Mouse (Mus musculus) retina, adult 2 months (tissue): Measurements from ENCODE around the gene Gm42878.
A peak's percentile ranks its signal among the peaks of the same experiment; 100 is the strongest.

Experiments
- DNase-seq: peaks from one replicate; pipeline ENCODE4 v3.0.0-alpha.2; 2012; ENCODE audit warnings: low read depth, low spot score

Gm42878 gene

DNA sequence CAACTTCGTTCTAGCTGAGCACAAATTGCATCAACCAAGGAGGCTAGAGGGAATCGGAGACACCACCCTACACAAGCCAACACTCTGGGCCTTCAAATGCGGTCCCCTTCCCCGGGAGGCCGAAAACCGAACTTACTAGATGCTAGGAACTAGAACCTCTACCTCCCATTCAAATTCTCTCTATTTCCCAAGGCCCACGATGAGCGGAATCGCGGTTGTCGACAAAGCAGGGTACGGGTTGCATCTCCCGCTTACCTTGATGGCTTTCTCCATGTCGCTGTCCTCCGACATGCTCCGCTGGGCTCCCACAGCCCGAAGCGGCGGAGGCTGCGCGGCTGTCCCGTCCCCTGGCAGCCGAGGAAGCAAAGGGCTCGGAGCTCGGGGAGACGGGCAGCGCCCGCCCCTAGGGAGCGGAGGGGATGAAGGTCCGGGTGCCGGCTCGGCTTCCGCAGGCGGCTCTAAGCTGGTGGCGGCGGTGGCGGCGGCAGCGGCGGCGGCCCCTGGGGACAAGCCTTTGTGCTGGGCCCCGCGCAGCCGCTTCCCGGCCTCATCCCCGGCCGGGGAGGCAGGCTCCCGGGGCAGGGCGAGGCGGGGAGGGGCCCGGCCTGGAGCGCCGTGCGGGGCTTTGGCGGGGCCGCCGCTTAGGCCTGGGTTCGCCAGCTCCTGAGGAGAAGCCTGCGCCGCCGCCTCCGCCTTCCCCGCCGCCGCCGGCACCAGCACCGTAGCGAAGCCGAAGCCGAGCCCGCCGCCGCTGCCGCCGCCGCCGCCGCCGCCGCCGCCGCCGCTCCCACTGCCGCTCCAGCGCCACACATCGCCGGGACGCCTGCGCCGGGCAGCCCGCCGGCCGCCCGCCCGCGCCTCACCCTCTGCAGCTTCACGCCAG lies at the start of gene Gm42878, which contains the start of gene Adam1a:
Gene Gm42878 (minus strand): TSS at position 573 of the 883 bp plus-strand sequence.
Gene Adam1a (minus strand): TSS at position 573 of the 883 bp plus-strand sequence.
- no peak for DNase-seq

DNA sequence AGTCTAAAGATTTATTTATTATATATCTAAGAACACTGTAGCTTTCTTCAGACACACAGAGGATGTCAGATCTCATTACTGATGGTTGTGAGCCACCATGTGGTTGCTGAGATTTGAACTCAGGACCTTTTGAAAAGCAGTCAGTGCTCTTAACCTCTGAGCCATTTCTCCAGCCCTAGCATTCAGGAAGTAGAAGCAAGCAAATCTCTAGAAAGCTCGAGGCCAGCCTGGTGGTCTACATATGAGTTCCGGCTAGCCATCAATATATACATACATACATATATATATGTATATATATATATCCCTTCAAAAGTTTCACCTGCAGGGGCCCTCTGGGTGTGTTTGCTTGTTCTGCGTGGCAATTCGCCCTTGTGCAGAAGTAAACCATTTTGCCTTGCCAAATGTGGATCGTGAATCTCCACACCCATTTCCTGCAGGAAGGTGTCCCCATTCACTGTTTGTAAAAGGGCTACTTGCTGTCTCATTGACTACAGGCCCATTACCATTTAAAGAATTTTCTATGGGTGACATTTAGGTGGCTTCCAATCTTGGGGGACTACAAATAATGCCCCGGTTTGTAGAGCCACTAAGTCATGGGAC lies 49.5 kb upstream of the Gm42878 start:
- no peak for DNase-seq

DNA sequence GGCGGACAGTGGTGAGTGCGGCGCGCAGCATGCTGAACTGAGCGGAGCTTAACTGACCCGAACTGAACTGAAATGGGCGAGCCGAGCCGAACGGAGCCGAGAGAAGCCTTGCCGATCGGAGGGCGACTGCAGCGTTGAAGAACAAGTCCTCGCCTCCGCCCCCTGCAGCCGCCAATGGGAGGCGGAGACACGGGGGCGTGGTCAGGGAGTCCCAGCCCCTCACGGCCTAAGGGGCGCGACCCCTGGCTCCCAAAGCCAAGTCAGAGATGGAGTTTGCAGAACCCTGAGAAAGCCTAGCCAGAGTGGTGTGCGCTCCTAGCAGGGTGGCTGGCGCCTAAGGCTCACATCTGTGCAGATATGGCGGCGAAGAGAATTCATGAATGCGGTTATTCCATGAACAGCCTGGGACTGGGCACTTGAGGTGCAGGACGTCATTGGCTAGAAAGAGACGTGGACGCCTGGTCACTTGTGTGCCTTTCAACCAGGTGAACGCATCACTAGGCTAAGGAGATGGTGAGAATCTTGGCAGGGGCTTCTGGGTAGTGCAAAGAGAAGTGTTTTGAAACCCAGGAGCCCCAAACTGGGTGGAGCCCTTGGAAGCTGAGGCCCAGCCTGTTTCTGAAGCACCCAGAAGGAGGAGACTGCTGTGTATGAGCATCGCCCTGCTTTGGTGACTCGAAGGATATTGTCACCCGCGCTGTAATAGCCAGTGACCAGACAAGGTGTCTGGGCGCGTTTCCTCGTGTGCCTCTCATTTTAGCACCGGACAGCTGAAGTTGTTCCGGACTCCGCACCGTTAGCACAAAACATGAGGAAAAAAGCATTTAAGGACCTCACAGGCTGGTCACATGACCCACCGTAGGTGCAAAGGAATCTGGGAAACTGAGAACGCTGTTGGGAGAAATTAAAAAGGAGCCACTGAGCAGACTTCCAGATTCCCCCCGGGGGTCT lies 48.4 kb upstream of the Gm42878 start, which contains the start of gene Aldh2:
Gene Aldh2 (minus strand): TSS at position 374 of the 951 bp plus-strand sequence.
- peak; percentile 29 for DNase-seq

DNA sequence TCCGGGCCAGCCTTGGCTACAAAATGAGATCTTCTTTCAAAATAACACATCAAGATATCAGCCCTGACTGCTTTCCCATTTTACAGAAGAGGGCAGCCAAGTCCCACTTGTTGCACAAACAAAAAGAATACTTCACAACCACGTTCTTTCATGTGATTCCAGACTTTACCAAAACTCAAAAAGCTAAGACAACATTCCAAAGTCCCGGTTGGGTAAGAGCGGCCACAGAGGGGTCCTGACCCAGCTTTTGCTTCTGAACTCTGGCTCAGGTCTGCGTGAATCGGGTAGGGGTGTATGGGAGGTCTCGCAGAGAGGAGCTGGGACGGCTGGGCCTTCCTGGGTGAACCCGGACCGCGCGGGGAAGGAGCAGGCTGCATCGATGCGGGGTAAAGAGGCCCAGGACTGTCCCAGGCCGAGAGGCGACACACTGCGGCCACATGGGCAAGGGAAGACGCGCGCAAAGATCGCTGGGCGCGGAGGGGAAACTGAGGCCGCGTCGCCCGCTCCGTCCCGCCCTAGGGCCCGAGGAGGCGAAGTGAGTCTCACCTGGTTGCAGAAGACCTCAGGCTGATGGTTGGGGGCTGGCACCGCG lies 47.6 kb upstream of the Gm42878 start:
- no peak for DNase-seq

DNA sequence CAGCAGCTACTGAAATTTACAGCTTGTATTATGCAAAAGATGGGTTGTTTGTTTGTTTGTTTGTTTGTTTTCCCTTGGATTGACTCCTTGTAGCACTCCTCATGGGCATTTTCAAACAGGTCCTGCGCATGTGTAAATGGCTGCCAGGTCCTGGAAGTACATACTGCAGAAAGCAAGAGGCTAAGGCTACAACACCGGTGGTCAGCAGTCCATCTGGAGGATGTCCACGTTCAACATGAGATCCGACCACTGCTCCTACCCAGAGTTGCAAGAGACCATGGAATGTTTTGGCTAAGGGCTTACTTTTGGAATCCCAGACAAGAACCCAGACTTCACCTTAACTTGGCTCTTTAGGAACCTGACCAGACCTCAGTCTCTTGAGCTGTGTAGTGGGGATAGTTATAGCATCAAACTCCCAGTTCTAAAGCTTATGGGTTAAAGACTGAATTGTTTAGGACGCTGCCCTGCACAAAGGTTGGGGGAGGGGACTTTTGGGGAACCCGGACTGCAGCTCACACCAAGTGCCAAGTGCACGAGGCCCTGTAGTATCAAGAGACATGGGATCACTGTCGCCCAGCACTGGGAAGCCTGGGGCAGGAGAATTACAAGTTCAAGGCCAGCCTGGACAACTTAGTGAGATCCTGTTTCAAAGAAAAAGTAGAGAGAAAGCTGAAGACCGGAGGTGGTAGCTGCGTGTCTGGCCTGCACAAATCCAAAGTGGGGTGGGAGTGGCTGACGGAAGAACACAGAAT lies 47.0 kb upstream of the Gm42878 start:
- no peak for DNase-seq

DNA sequence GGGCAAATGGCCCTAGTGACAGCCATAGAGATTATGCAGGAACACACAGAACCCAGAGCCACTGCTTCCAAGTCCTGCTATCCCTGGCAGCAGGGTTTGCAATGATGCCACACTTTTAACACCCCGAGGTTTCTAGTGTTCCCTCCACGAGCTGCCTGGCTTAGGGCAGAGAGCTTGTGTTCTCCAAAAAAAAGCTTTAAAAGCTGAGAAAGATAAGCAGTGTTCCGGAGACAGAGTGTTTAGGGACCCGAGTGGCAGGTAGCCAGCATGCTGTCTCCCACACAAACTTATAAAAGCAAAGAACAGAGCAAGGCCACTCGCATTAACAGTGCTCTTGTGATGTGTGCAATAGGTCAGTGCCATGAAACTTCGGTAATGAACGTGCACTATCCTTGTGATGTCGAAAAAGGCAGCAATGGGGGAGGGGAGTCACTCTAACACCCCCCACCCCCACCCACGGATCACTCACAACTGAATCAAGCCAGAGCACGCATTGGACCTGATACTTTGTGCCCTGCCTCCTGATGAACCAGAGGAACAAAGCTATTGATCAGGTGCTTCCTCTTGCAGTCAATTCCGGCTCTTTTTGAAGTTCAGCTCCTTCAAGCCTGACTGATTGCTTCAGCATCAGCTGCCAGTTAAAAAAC lies 46.3 kb upstream of the Gm42878 start:
- no peak for DNase-seq

DNA sequence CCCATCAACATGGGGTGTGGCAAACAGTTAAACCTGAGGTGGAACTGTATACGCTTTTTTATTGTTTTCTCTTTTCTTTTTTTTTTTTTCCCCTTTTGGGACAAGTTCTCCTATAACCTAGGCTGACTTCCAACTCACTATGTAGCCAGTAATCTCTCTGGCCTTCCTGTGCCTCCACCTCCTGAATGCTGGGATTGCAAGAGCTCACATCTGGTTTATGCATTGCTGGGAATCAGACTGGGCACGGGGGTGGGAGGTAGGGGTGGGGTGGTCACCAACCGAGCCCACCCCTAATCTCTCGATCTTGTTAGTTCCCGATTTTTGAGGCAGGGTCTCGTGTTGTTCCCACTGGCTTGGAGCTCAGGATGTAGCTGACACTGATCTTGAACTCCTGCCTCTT lies 44.6 kb upstream of the Gm42878 start:
- DNase-seq: no peak

DNA sequence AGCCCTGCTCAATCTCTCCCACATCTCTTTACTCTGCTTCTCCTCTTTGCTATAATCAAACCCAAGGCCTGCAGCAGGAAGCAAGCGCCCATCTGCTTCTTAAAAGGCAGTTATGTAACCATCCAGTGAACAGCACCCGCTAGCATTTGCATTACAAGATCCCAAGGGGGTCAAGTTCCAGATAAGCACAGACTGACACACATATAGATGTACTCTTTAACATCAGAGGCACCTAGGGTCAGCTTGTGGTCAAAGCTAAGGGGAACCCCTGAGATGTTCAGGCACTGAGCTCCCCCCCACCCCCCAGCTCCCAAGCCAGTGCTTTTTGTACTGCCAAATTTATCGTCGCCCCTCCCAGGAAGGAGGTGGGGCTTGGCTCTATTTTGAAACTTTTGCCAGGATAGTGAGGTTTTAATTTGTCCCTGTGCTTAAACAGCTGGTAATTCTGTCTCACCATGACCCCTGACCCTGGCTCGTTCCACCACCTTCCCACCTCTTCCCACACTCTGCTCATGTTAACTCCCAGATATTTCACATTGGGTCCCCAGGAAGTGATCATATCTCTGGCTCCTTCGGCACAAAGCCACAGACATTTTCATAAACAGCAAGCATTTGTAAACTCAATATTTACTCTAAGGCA lies 41.2 kb upstream of the Gm42878 start:
- no peak for DNase-seq

DNA sequence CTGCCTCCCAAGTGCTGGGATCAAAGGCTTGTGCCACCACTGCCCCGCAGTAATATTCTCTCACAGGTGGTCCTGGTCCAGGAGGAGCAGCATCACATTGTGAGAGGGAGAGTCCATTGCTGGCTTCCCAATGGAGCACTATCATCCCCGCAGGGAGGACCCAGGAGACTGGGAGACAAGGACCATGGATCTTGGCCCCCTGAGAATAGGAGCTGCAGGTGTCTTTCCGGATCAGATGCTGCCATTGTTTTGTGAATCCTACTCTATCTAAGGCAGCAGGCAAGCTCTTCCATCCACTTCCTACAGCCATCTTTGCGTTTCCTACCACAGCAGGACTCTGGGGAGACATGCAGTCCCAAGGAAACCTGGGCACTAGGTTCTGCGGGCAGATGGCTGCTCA lies 40.4 kb upstream of the Gm42878 start:
- no peak for DNase-seq

DNA sequence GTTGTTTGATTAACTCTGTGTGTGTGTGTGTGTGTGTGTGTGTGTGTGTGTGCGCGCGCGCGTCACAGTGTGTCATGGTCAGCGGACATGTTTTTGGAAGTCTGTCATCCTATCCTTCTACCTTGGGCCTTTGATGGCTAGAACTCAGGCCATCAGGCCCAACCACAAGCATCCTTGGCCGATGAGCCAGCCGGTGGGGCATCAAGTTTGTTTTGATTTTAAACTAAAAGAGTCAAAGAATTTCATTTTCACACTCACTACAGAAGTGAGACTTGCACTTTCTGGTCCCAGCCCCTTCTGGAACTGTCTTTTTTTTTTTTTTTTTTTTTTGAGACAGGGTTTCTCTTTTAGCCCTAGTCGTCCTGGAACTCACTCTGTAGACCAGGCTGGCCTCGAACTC lies 39.7 kb upstream of the Gm42878 start:
- no peak for DNase-seq

DNA sequence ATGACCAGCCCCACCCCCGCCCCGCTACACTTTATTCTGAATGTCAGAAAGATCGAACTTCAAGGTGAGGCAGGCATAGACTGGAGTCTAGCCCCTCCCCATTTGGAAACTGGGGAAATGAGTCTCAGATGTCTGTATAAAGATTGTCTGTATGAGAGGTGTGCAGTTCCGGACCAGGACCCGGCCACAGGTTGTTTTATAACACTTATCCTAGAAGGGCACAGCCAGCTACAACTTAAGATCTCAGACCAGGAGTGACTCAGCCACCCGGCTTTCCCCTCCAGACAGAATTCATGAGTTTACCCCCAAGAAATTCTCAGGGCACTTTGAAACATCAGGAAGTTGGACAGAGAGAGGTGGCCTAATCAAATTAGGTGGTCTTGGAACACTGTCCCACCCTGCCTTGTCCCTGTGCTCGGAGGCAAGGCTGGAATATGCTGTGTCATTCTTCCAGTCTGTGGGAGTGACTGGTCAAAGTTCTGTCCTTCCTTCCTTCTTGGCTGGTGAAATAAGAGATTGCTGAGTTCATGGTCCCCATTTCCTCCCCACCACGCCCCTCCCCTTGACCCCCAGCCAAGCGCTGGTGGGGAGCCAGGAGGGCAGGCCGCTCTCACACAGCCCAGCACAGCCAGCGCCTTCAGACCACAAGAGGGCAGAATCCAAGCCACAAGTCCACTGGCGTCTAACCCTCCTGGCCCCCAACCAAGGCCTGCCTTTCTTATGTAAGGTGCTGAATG lies 38.7 kb upstream of the Gm42878 start:
- DNase-seq: no peak

DNA sequence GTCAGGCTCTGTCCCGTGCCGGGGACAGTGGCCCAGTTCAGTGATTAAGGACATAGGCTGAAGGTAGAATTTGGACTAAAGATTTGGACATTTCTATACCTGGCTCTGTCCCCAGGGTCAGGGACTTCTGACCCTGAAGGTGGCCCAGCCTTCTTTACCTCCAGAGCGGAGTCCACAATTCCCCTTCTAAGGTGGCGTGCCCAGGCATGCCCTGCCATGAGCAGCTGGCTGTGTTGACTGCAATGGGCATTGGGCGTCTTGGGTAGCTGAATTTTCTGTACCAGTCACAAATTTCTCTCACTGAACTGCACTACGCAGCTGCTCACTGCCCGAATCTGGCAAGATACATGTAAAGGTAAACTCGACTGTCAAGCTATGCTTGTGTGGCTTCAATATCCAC lies 36.7 kb upstream of the Gm42878 start:
- no peak for DNase-seq

DNA sequence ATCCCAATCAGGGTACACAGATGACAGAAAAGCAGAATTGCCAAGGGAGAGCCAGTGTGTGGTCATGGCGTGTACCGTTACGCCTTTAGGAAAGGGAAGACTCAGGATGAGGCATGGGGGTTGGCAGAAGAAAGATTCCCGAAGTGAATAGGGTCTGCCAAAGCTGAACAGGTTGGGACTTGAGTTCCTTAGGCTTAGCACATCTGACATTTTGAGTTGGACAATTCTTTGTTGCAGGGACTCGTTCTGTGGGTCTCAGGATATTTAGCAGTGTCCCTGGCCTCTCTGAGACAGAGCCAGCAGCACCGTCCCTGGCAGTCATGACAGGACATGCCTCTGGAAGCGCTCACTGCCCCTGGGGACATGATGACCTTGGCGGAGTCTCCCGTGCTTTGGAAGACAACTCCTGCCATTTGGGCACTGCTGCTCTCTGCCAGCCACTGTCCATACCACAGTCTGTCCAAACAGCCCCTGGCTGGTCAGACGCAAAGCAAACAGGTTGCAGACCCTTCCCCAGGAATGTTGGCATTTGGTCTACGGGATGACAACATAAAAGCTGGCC lies 31.7 kb upstream of the Gm42878 start:
- DNase-seq: no peak

DNA sequence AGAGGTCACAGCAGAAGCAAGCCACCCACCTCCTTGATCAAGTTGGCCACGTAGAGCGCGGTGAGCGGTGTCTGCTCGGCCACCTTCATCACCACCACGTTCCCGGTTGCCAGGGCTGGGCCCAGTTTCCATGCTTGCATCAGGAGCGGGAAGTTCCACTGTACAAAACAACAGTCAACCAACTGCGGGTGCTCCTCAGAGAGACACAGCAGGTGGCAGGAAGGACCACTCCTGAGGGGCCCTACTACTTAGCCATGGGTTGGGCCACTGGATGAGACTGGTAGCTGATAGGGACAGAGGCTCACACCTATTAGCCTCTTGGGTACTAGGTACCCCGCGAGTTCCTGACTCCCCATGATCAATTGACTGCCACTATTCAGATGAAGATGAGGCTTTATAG lies 30.6 kb upstream of the Gm42878 start:
- no peak for DNase-seq

DNA sequence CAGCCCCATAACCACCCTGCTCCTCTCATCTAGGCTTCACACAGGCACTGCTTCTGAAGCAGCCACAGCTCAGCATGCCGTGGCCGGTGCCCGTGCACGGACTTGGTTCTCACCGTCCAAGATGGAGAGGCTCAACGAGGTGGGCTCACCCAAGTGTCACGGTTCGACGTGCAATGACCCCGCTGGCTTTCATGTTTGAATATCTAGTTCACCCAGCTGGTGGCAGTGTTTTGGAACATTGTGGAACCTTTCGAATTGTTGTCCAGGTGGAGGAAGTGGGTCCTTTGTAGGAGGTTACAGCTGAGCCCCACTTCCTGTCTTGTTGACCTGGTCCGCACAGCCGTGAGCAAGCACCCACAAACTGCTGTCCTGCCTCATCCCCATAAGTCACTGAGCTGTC lies 28.9 kb upstream of the Gm42878 start:
- DNase-seq: no peak

DNA sequence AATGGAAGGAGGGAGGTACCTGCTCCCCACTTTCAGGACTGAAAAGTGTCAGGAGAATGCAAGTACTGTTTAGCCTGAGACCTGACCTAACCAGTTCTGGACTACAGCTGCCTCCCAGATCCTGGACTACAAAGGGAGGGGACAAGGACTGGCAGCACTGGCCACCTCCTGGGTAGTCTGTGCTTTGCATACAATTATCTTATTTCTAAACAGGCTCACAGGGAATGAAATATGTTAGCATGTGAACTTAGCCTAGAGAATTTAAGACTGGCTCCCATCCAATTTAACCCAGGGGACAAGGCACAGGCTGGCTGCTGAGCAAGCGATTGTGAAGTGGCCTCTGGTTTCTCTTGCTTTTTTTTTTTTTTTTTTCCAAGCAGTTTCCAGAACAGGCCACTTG lies 25.5 kb upstream of the Gm42878 start:
- DNase-seq: no peak

DNA sequence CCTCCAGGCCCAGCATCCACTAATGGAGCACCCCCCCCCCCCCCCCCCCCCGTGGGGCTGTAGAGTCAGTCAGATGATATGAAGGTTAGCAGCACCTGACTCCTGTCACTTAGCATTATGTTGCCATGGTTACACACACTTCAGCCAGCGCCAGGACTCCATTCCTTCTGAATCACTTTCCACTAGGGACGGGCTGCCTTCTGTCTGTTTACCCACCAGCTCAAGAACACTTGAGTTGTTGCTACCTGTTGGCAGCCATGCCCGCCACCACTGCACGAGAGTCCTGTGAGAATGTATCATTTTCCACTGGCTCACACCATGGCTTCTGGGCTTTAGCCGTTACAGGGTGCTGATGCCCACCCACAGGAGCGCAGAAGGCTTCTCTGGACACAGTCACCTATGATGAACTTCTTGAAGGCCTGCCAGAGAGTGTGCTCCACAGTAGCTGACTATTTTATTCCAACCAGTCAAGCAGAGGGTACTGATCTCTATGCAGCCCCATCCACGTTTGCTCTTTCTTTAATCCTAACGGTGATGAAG lies 24.7 kb upstream of the Gm42878 start:
- no peak for DNase-seq

DNA sequence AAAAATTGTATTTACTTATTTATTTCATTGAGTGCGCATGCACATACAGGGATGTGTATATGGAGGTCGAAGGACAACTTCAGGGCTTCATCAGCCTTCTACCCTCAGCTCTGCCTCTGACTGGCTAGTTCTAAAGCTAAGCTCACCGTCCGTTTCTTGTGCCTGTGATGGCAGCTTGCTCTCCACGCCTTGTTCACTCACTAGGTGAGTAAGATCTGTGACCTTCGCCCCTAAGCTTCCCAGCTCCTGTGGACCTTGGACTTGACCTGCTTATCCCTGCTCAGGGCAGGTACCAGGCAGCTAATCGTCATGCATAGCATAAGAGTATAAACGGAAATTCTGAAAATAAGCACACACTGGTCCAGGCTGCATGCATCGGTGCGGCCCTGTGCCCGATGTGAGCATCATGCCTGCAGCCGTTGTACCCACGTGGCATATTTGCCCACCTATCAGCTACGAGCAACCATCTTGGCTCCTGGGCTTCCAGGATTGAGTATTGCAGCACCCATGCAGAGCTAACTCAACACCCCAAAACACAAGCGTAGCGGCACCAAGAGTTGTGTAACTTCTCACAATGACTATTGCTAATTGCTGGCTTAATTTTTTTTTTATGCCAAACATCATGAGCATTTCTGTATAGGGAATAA lies 20.9 kb upstream of the Gm42878 start:
- DNase-seq: no peak
